Mouse (Mus musculus): ENCODE data around the gene C1ra.
A peak's percentile ranks its signal among the peaks of the same experiment; 100 is the strongest.
"Not testable (repeated sequence)": the region's sequence is repeated elsewhere in the genome, so short reads cannot be mapped to it uniquely, and the experiment has no call there.

The C1ra gene

GRCm38 (mm10) chr6:124485414-124486144 lies 26.6 kb upstream of the C1ra start:
- no peak for DNase-seq (ENCODE audit: low spot score in 2 of 2)

GRCm38 (mm10) chr6:124487509-124487908 lies 24.7 kb upstream of the C1ra start:
- no peak for DNase-seq (ENCODE audit: low spot score in 2 of 2)

GRCm38 (mm10) chr6:124488952-124489351 lies 23.3 kb upstream of the C1ra start:
- DNase-seq (ENCODE audit: low spot score in 2 of 2): no peak

GRCm38 (mm10) chr6:124491427-124491826 lies 20.8 kb upstream of the C1ra start:
- DNase-seq (ENCODE audit: low spot score in 2 of 2): no peak

GRCm38 (mm10) chr6:124492842-124493561 lies 19.2 kb upstream of the C1ra start, which contains the start of gene C1rl:
C1rl (plus strand) TSS chr6:124493113.
- DNase-seq (ENCODE audit: low spot score in 2 of 2): peak in 1 of 2 experiments; percentile 49

GRCm38 (mm10) chr6:124493886-124494285 lies 18.3 kb upstream of the C1ra start:
- no peak for DNase-seq (ENCODE audit: low spot score in 2 of 2)

- no peak for DNase-seq (ENCODE audit: low spot score in 2 of 2)
Observed at GRCm38 (mm10) chr6:124496054-124496453, 16.2 kb upstream of the C1ra start.

- DNase-seq (ENCODE audit: low spot score in 2 of 2): no peak
Observed at GRCm38 (mm10) chr6:124499914-124500566, 12.2 kb upstream of the C1ra start.

GRCm38 (mm10) chr6:124501473-124501872 lies 10.7 kb upstream of the C1ra start:
- DNase-seq (ENCODE audit: low spot score in 2 of 2): no peak

- no peak for DNase-seq (ENCODE audit: low spot score in 2 of 2)
Observed at GRCm38 (mm10) chr6:124502021-124502420, 10.2 kb upstream of the C1ra start.

- no peak for DNase-seq (ENCODE audit: low spot score in 2 of 2)
Observed at GRCm38 (mm10) chr6:124505028-124505427, 7.2 kb upstream of the C1ra start.

GRCm38 (mm10) chr6:124506991-124507390 lies 5.2 kb upstream of the C1ra start:
- DNase-seq (ENCODE audit: low spot score in 2 of 2): no peak

- DNase-seq (ENCODE audit: low spot score in 2 of 2): no peak
Observed at GRCm38 (mm10) chr6:124508292-124508691, 3.9 kb upstream of the C1ra start.

- not testable (repeated sequence) for DNase-seq (ENCODE audit: low spot score in 2 of 2)
Observed at GRCm38 (mm10) chr6:124509192-124509591, 3.0 kb upstream of the C1ra start.

- DNase-seq (ENCODE audit: low spot score in 2 of 2): no peak
Observed at GRCm38 (mm10) chr6:124511936-124512335, 269 bp upstream of the C1ra start.

GRCm38 (mm10) chr6:124517733-124518132 lies 5.5 kb downstream of the C1ra start:
- not testable (repeated sequence) for DNase-seq (ENCODE audit: low spot score in 2 of 2)

- DNase-seq (ENCODE audit: low spot score in 2 of 2): not testable (repeated sequence)
Observed at GRCm38 (mm10) chr6:124522082-124522481, 9.9 kb downstream of the C1ra start.

- DNase-seq (ENCODE audit: low spot score in 2 of 2): no peak
Observed at GRCm38 (mm10) chr6:124527881-124528280, 15.7 kb downstream of the C1ra start.

- no peak for DNase-seq (ENCODE audit: low spot score in 2 of 2)
Observed at GRCm38 (mm10) chr6:124531077-124531476, 18.9 kb downstream of the C1ra start.

- not testable (repeated sequence) for DNase-seq (ENCODE audit: low spot score in 2 of 2)
Observed at GRCm38 (mm10) chr6:124536125-124536829, 24.1 kb downstream of the C1ra start.

- not testable (repeated sequence) for DNase-seq (ENCODE audit: low spot score in 2 of 2)
Observed at GRCm38 (mm10) chr6:124541176-124541575, 29.0 kb downstream of the C1ra start.

- not testable (repeated sequence) for DNase-seq (ENCODE audit: low spot score in 2 of 2)
Observed at GRCm38 (mm10) chr6:124542284-124542683, 30.1 kb downstream of the C1ra start, which contains the start of gene C1s1. C1s1 (minus strand) TSS chr6:124542359.
